Mouse (Mus musculus): Measurements from ENCODE around the gene Dram2.
"Not testable (repeated sequence)": the region's sequence is repeated elsewhere in the genome, so short reads cannot be mapped to it uniquely, and the experiment has no call there.

Gene Dram2

GRCm38 (mm10) chr3:106547171-106547923 is at the start of gene Dram2, which contains the start of gene Cept1:
Gene Dram2 (plus strand): TSS chr3:106547798.
Gene Cept1 (minus strand): TSS chr3:106547802.
- peak; percentile 98 for DNase-seq (ENCODE audit: low read depth, low spot score)

- no peak for DNase-seq (ENCODE audit: low read depth, low spot score)
Measured at GRCm38 (mm10) chr3:106500510-106500909, 47.1 kb upstream of the Dram2 start.

GRCm38 (mm10) chr3:106502892-106503291 is 44.7 kb upstream of the Dram2 start:
- no peak for DNase-seq (ENCODE audit: low read depth, low spot score)

GRCm38 (mm10) chr3:106510669-106511068 is 36.9 kb upstream of the Dram2 start:
- DNase-seq (ENCODE audit: low read depth, low spot score): no peak

GRCm38 (mm10) chr3:106515016-106515415 is 32.6 kb upstream of the Dram2 start:
- DNase-seq (ENCODE audit: low read depth, low spot score): no peak

- no peak for DNase-seq (ENCODE audit: low read depth, low spot score)
Measured at GRCm38 (mm10) chr3:106522730-106523129, 24.9 kb upstream of the Dram2 start.

GRCm38 (mm10) chr3:106526411-106526810 is 21.2 kb upstream of the Dram2 start:
- no peak for DNase-seq (ENCODE audit: low read depth, low spot score)

- no peak for DNase-seq (ENCODE audit: low read depth, low spot score)
Measured at GRCm38 (mm10) chr3:106528032-106528431, 19.6 kb upstream of the Dram2 start.

- no peak for DNase-seq (ENCODE audit: low read depth, low spot score)
Measured at GRCm38 (mm10) chr3:106533277-106533676, 14.3 kb upstream of the Dram2 start.

- DNase-seq (ENCODE audit: low read depth, low spot score): no peak
Measured at GRCm38 (mm10) chr3:106544721-106545316, 2.8 kb upstream of the Dram2 start.

GRCm38 (mm10) chr3:106547924-106548539 is 434 bp downstream of the Dram2 start:
- DNase-seq (ENCODE audit: low read depth, low spot score): peak; percentile 84

GRCm38 (mm10) chr3:106548971-106549370 is 1.4 kb downstream of the Dram2 start:
- no peak for DNase-seq (ENCODE audit: low read depth, low spot score)

- DNase-seq (ENCODE audit: low read depth, low spot score): no peak
Measured at GRCm38 (mm10) chr3:106553411-106553810, 5.8 kb downstream of the Dram2 start.

GRCm38 (mm10) chr3:106555743-106556250 is 8.2 kb downstream of the Dram2 start:
- DNase-seq (ENCODE audit: low read depth, low spot score): no peak

GRCm38 (mm10) chr3:106558271-106558670 is 10.7 kb downstream of the Dram2 start:
- DNase-seq (ENCODE audit: low read depth, low spot score): no peak

GRCm38 (mm10) chr3:106565876-106566275 is 18.3 kb downstream of the Dram2 start:
- DNase-seq (ENCODE audit: low read depth, low spot score): no peak

GRCm38 (mm10) chr3:106573191-106573590 is 25.6 kb downstream of the Dram2 start:
- DNase-seq (ENCODE audit: low read depth, low spot score): no peak

GRCm38 (mm10) chr3:106579296-106579695 is 31.7 kb downstream of the Dram2 start:
- DNase-seq (ENCODE audit: low read depth, low spot score): no peak

- DNase-seq (ENCODE audit: low read depth, low spot score): not testable (repeated sequence)
Measured at GRCm38 (mm10) chr3:106593631-106594030, 46.0 kb downstream of the Dram2 start.

GRCm38 (mm10) chr3:106618103-106618502 is 70.5 kb downstream of the Dram2 start:
- DNase-seq (ENCODE audit: low read depth, low spot score): no peak
